18 mouse cellular contexts compared by ENCODE assay signal in the genomic region with DNA sequence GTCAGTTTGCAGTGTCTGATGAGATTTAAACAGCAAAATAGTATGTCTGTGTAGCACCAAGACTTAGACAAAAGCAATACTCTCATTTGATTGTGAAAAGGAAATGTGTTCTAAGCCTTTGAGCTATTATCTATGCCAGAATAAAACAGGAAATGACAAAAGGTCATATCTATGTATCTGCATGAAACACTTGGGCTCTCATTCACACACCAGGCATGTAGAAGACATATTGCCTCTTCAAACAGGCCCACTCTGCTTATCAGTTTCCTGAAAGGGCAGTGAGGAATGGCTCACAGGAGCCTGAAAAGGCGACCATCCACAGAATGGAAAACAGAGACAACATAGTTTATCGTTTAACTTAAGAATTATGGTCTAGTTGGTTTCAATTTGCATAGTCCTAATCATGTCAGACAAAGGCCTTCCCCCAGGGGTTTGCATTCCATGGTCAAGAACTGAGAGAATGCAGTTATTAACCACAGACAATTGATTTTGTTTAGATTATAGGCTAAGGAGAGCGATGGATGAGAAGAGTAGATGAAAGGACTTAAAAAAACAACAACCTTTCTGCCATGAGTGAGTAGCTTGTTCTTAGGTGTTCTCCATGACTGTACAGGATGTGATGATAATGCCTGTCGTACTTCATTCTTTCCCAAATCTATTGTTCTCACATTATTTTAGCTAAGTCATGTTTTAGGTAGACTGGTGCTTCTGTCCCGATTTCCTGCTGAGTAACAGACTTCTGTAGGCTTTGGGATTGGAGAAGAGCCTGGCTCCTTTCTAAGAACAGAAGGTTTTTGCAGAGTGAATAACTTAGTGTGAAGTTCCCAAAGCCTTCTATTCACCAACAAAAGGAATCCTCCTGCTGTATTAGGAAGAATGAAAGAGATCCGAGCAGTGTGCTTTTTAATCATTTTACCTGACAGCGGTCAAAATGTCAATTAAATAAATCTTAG.
DNase-seq lines count a peak whose midpoint lies in the region; ATAC-seq and TF ChIP-seq lines count a peak whose summit lies in the region.
"Had no signal": no experiment of that assay in that cellular context is flagged by ENCODE, and none has a peak within 500 bp of the region (broad histone marks: within the 10 kb centered on the region; RNA-seq: fewer than 3 reads in every experiment).

No protein-coding gene starts in this region.

- ATAC-seq in liver, embryonic 12.5 days = peak; percentile 85
- ATAC-seq in monocyte, adult 5-6 weeks (replicated peaks; ENCODE audit: insufficient number of reproducible peaks, low FRiP score, low TSS enrichment, poor library complexity, severe bottlenecking) = peak; percentile 70
- ATAC-seq: intestine, embryonic 15.5 days; Patski had no signal

- no peak for TF ChIP-seq CTCF in kidney, adult 2 months (conservative IDR thresholded peaks at IDR 0.05; ENCODE audit: insufficient read depth, insufficient read length, low read depth, low read length)

- intact Hi-C loops in left cerebral cortex, postnatal 4 days (cut with DNase I) = no loop called here

- no peak overlapping the region for H3K9ac ChIP-seq in liver, embryonic 12.5 days
- H3K9ac ChIP-seq: forebrain, embryonic 12.5 days; intestine, embryonic 15.5 days; midbrain, embryonic 12.5 days had no signal

- 33% methylated on average over 7 of the region's 7 CpGs for WGBS in liver, embryonic 12.5 days (ENCODE audit: insufficient replicate concordance)
- 55% methylated on average over 7 of the region's 7 CpGs for WGBS in kidney, adult 2 months

- H3K27ac ChIP-seq in liver, embryonic 12.5 days = no peak overlapping the region
- H3K27ac ChIP-seq in kidney, adult 2 months (ENCODE audit: insufficient read depth, low read depth, low read length) = no peak overlapping the region
- H3K27ac ChIP-seq: forebrain, embryonic 12.5 days; intestine, embryonic 15.5 days; midbrain, embryonic 12.5 days; stomach, postnatal 0 days had no signal

- peaks cover 11% of the 10 kb centered on the region for H3K4me1 ChIP-seq in liver, embryonic 12.5 days
- H3K4me1 ChIP-seq in kidney, adult 2 months (ENCODE audit: control insufficient read depth, insufficient read depth, low read length) = no peaks in the 10 kb centered on the region
- H3K4me1 ChIP-seq: intestine, embryonic 15.5 days; midbrain, embryonic 12.5 days had no signal

- peak; percentile 35 for DNase-seq in retina, postnatal 1 day
- no peak for DNase-seq in retina, embryonic 14.5 days (ENCODE audit: low spot score)
- peak; percentile 36 for DNase-seq in brain, adult 2 months (ENCODE audit: low read depth, low spot score)
- DNase-seq in left cerebral cortex, postnatal 4 days = no peak
- DNase-seq in adrenal gland, adult 8-10 months = no peak
- no peak for DNase-seq in kidney, adult 2 months
- DNase-seq: adrenal gland, adult 2 months; B cell, adult 2 months; cerebellum, postnatal 25 days; heart, postnatal 36 days; kidney, postnatal 25 days had no signal

- no peaks in the 10 kb centered on the region for H3K9me3 ChIP-seq in liver, embryonic 12.5 days (replicated peaks)
- H3K9me3 ChIP-seq: forebrain, embryonic 12.5 days; intestine, embryonic 15.5 days; midbrain, embryonic 12.5 days had no signal

- H3K36me3 ChIP-seq in liver, embryonic 12.5 days = no peaks in the 10 kb centered on the region
- H3K36me3 ChIP-seq in kidney, adult 2 months (ENCODE audit: control insufficient read depth, insufficient read depth, low read length) = no peaks in the 10 kb centered on the region
- H3K36me3 ChIP-seq: forebrain, embryonic 12.5 days; intestine, embryonic 15.5 days; midbrain, embryonic 12.5 days had no signal

- H3K27me3 ChIP-seq in liver, embryonic 12.5 days (replicated peaks) = no peaks in the 10 kb centered on the region
- no peaks in the 10 kb centered on the region for H3K27me3 ChIP-seq in kidney, adult 2 months (replicated peaks; ENCODE audit: control insufficient read depth, insufficient read depth, low read length)
- H3K27me3 ChIP-seq: forebrain, embryonic 12.5 days; intestine, embryonic 15.5 days; midbrain, embryonic 12.5 days; Patski had no signal

- no peak overlapping the region for H3K4me2 ChIP-seq in liver, embryonic 12.5 days
- H3K4me2 ChIP-seq: forebrain, embryonic 12.5 days; intestine, embryonic 15.5 days; midbrain, embryonic 12.5 days had no signal

- H3K4me3 ChIP-seq in liver, embryonic 12.5 days = no peak overlapping the region
- H3K4me3 ChIP-seq in kidney, adult 2 months (ENCODE audit: insufficient read depth, low read depth, low read length) = no peak overlapping the region
- H3K4me3 ChIP-seq: forebrain, embryonic 12.5 days; intestine, embryonic 15.5 days; midbrain, embryonic 12.5 days had no signal

- no peak for TF ChIP-seq POLR2A in kidney, adult 2 months (IDR thresholded peaks at IDR 0.05; ENCODE audit: low read depth, low read length)

Comparison
In these comparisons a context has a peak if more than half of its experiments do, and no peak if none do; other contexts are left out.
1. DNase-seq: peak in retina, postnatal 1 day (single experiment) and brain, adult 2 months (single experiment); none in retina, embryonic 14.5 days (single experiment), left cerebral cortex, postnatal 4 days (single experiment), adrenal gland, adult 8-10 months (single experiment) and kidney, adult 2 months (single experiment).